Mouse (Mus musculus) embryonic facial prominence, embryonic 15.5 days (tissue): ENCODE results near the gene Rbms1. TPM values are rescaled to one million over a fixed set of nuclear protein-coding genes. Genes with fewer than 3 reads are reported as not detected.

Experiments
- ATAC-seq: fragments of 200-750 bp; cut with Nextera tagmentation; 2 replicates; pipeline ENCODE4 v1.8.0; 2017; ENCODE audit warnings: low read depth, moderate TSS enrichment; ENCODE audit not compliant: insufficient number of reproducible peaks, low FRiP score, low TSS enrichment
- H3K27ac ChIP-seq: fragments of 300-500 bp; sonication (generic); replicated peaks from 2 replicates; pipeline ENCODE4 v1.5.1; 2015; ENCODE audit warnings: mild to moderate bottlenecking, inconsistent platforms
- H3K27me3 ChIP-seq: fragments of 300-500 bp; sonication (generic); 2 replicates; pipeline ENCODE4 v1.6.1; 2015; ENCODE audit warnings: inconsistent platforms
- H3K36me3 ChIP-seq: fragments of 300-500 bp; sonication (generic); 2 replicates; pipeline ENCODE4 v1.6.1; 2015; ENCODE audit warnings: mild to moderate bottlenecking, inconsistent platforms
- H3K4me1 ChIP-seq: fragments of 300-500 bp; sonication (generic); 2 replicates; pipeline ENCODE4 v1.6.1; 2015; ENCODE audit warnings: inconsistent platforms
- H3K4me2 ChIP-seq: fragments of 300-500 bp; sonication (generic); replicated peaks from 2 replicates; pipeline ENCODE4 v1.6.1; 2015; ENCODE audit warnings: mild to moderate bottlenecking, inconsistent platforms
- H3K4me3 ChIP-seq: fragments of 300-500 bp; sonication (generic); replicated peaks from 2 replicates; pipeline ENCODE4 v1.5.1; 2015; ENCODE audit warnings: mild to moderate bottlenecking, inconsistent platforms
- H3K9ac ChIP-seq: fragments of 300-500 bp; sonication (generic); 2 replicates; pipeline ENCODE4 v1.6.1; 2015; ENCODE audit warnings: inconsistent platforms
- H3K9me3 ChIP-seq: fragments of 300-500 bp; sonication (generic); replicated peaks from 2 replicates; pipeline ENCODE4 v1.6.1; 2016; ENCODE audit warnings: inconsistent platforms
- WGBS: fragments of 180-500 bp; shearing (Covaris S2); methylation state at CpG from one replicate; pipeline ENCODE4 v1.1.7; 2015; 5-methylcytosine and 5-hydroxymethylcytosine counted together
- polyA plus RNA-seq: library from polyadenylated mRNA; unstranded; fragments of >200 nt; fragmentation: Nextera tagmentation; extraction: Ambion mirVana; gene quantifications from 2 replicates; pipeline ENCODE4 v1.2.1, GENCODE M21; 2015

Gene Rbms1
- polyA plus RNA-seq, 1 experiment from 2014 or later = 144 TPM

DNA sequence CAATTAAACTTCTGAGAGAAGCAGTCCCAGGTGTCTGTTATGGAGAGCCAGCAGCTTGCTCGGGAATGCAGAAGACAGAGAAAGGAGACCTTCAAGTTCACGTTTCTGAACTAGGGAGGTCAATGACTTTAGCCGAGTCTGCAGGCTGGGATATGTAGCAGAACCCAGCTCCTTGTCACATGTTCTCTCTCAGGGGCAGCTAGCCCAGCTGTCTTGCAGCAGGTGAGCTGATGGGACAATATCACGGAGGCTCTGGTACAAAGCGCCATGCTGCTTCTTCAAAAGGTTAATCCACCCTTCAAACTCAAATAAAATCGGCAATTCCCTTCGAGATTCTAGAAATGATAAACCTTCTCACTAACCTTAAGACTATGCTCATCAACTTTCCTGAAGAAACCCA, 158.2 kb downstream of the Rbms1 start:
- Histone ChIP-seq H3K4me2 (no peak overlapping the region), H3K9me3 (no peaks in the 10 kb centered on the region), H3K4me3 (no peak overlapping the region), H3K27ac (0 out of 2 replicates have a peak overlapping the region, but pooled peaks have one; percentile 11), H3K9ac (no peak overlapping the region), H3K36me3 (no peaks in the 10 kb centered on the region), H3K4me1 (peaks cover 76% of the 10 kb centered on the region), H3K27me3 (no peaks in the 10 kb centered on the region)
- ATAC-seq = no peak
- 46% methylated on average over 7 of the region's 7 CpGs for WGBS

DNA sequence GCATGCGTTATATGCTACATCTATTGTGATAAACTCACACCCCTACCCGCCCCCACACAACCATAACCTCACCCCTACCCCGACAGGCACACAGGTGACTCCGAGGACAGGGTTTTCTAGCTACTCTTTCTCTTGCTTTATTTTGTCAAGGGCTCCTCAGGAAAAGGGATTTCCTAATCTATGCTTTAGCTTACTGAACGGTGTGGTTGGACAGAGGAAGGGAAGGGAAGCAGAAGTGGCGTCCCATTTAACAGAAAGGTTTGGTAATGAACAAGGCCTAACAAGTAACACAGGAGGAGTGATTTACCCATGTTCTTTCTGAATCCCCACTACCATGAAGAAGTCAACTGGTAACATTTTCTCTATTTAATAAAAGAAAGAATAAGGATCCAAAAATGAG, 159.6 kb downstream of the Rbms1 start:
- Histone ChIP-seq H3K4me3 (no peak overlapping the region), H3K4me2 (no peak overlapping the region), H3K9me3 (no peaks in the 10 kb centered on the region), H3K27ac (no peak overlapping the region), H3K27me3 (no peaks in the 10 kb centered on the region), H3K36me3 (no peaks in the 10 kb centered on the region), H3K9ac (no peak overlapping the region), H3K4me1 (peaks cover 76% of the 10 kb centered on the region)
- ATAC-seq = no peak
- 87% methylated on average over 6 of the region's 6 CpGs for WGBS

DNA sequence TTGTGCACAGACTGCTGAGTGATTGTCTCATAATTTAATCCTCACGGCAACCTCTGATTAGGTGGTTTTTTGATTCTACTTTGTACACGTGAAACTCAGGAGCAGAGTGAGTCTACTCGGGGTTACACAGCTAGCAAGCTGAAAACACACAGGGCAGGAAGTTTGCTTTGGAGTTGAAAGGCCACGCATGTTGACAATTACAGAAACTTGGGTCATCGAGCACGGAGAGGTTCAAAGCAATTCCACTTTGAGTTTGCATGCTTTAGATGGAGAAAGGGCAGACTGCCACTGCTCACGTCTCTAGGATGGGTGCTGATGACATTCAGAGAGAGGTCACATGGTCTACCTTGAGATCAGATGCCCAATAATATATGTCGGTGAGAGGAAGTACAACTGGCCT, 160.2 kb downstream of the Rbms1 start:
- no peak for ATAC-seq
- H3K9ac ChIP-seq = no peak overlapping the region

GRCm38 (mm10) chr2:60802191-60802590, 160.8 kb downstream of the Rbms1 start:
- 36% methylated on average over 4 of the region's 4 CpGs for WGBS
- Histone ChIP-seq H3K4me3 (no peak overlapping the region), H3K36me3 (no peaks in the 10 kb centered on the region), H3K4me1 (peaks cover 68% of the 10 kb centered on the region), H3K4me2 (no peak overlapping the region), H3K27ac (peak overlapping the region; percentile 48), H3K9me3 (no peaks in the 10 kb centered on the region), H3K9ac (no peak overlapping the region), H3K27me3 (no peaks in the 10 kb centered on the region)
- no peak for ATAC-seq

More for the DNA sequence above, 160.2 kb downstream of the Rbms1 start:
- no peak overlapping the region for H3K4me2 ChIP-seq
- no peaks in the 10 kb centered on the region for H3K27me3 ChIP-seq
- no peak overlapping the region for H3K4me3 ChIP-seq
- H3K27ac ChIP-seq = no peak overlapping the region
- no peaks in the 10 kb centered on the region for H3K9me3 ChIP-seq
- WGBS = 37% methylated on average over 8 of the region's 8 CpGs
- peaks cover 71% of the 10 kb centered on the region for H3K4me1 ChIP-seq
- no peaks in the 10 kb centered on the region for H3K36me3 ChIP-seq

GRCm38 (mm10) chr2:60801571-60802155, 161.3 kb downstream of the Rbms1 start:
- H3K4me1 ChIP-seq = peaks cover 71% of the 10 kb centered on the region
- peak overlapping the region; percentile 48 for H3K27ac ChIP-seq
- 0 out of 2 replicates have a peak overlapping the region, but pooled peaks have one; percentile 1 for H3K4me3 ChIP-seq
- peak; percentile 30; the same call in 1 of the 2 replicates for ATAC-seq
- WGBS = 42% methylated on average over 12 of the region's 12 CpGs
- H3K4me2 ChIP-seq = peak overlapping the region; percentile 27; the same call in 1 of the 2 replicates
- H3K36me3 ChIP-seq = no peaks in the 10 kb centered on the region
- H3K9me3 ChIP-seq = no peaks in the 10 kb centered on the region
- H3K9ac ChIP-seq = no peak overlapping the region
- no peaks in the 10 kb centered on the region for H3K27me3 ChIP-seq

GRCm38 (mm10) chr2:60800921-60801558, 162.0 kb downstream of the Rbms1 start:
- Histone ChIP-seq H3K36me3 (0 out of 2 replicates have a peak, but pooled peaks cover under 1% of the 10 kb centered on the region), H3K4me2 (peak overlapping the region; percentile 27), H3K27ac (no peak overlapping the region; the same call in none of the 2 replicates), H3K4me3 (0 out of 2 replicates have a peak overlapping the region, but pooled peaks have one; percentile 1), H3K9ac (no peak overlapping the region), H3K9me3 (no peaks in the 10 kb centered on the region), H3K4me1 (peaks cover 72% of the 10 kb centered on the region), H3K27me3 (no peaks in the 10 kb centered on the region)
- no peak for ATAC-seq
- WGBS = 39% methylated on average over 15 of the region's 15 CpGs

GRCm38 (mm10) chr2:60799816-60800215, 163.2 kb downstream of the Rbms1 start:
- Histone ChIP-seq H3K4me2 (no peak overlapping the region), H3K9me3 (no peaks in the 10 kb centered on the region), H3K4me3 (no peak overlapping the region), H3K27me3 (no peaks in the 10 kb centered on the region), H3K9ac (no peak overlapping the region), H3K36me3 (peaks cover 7% of the 10 kb centered on the region; the same call in 1 of the 2 replicates), H3K27ac (no peak overlapping the region), H3K4me1 (peaks cover 64% of the 10 kb centered on the region)
- 85% methylated on average over 7 of the region's 7 CpGs for WGBS
- ATAC-seq = no peak

GRCm38 (mm10) chr2:60798767-60799529, 164.0 kb downstream of the Rbms1 start:
- whole genome bisulfite sequencing = 63% methylated on average over 17 of the region's 17 CpGs
- H3K4me3 ChIP-seq = no peak overlapping the region
- H3K4me1 ChIP-seq = peaks cover 55% of the 10 kb centered on the region
- no peak overlapping the region for H3K4me2 ChIP-seq
- no peaks in the 10 kb centered on the region for H3K27me3 ChIP-seq
- peaks cover 9% of the 10 kb centered on the region; the same call in 1 of the 2 replicates for H3K36me3 ChIP-seq
- H3K27ac ChIP-seq = no peak overlapping the region
- H3K9me3 ChIP-seq = no peaks in the 10 kb centered on the region
- no peak for ATAC-seq
- H3K9ac ChIP-seq = no peak overlapping the region

GRCm38 (mm10) chr2:60796969-60797669, 165.9 kb downstream of the Rbms1 start:
- no peak overlapping the region for H3K9ac ChIP-seq
- peaks cover 9% of the 10 kb centered on the region; the same call in 1 of the 2 replicates for H3K36me3 ChIP-seq
- peaks cover 44% of the 10 kb centered on the region for H3K4me1 ChIP-seq
- ATAC-seq = no peak; the same call in 1 of the 2 replicates
- H3K4me2 ChIP-seq = no peak overlapping the region
- 62% methylated on average over 17 of the region's 17 CpGs for WGBS
- H3K4me3 ChIP-seq = no peak overlapping the region
- H3K27ac ChIP-seq = peak overlapping the region; percentile 3; the same call in 1 of the 2 replicates
- H3K27me3 ChIP-seq = no peaks in the 10 kb centered on the region
- H3K9me3 ChIP-seq = no peaks in the 10 kb centered on the region

GRCm38 (mm10) chr2:60796616-60796968, 166.4 kb downstream of the Rbms1 start:
- Histone ChIP-seq H3K9ac (no peak overlapping the region), H3K4me1 (peaks cover 39% of the 10 kb centered on the region), H3K27me3 (no peaks in the 10 kb centered on the region), H3K9me3 (no peaks in the 10 kb centered on the region), H3K4me2 (no peak overlapping the region), H3K36me3 (peaks cover 9% of the 10 kb centered on the region; the same call in 1 of the 2 replicates), H3K4me3 (no peak overlapping the region), H3K27ac (0 out of 2 replicates have a peak overlapping the region, but pooled peaks have one; percentile 3)
- WGBS = 59% methylated on average over 2 of the region's 2 CpGs
- ATAC-seq = no peak

DNA sequence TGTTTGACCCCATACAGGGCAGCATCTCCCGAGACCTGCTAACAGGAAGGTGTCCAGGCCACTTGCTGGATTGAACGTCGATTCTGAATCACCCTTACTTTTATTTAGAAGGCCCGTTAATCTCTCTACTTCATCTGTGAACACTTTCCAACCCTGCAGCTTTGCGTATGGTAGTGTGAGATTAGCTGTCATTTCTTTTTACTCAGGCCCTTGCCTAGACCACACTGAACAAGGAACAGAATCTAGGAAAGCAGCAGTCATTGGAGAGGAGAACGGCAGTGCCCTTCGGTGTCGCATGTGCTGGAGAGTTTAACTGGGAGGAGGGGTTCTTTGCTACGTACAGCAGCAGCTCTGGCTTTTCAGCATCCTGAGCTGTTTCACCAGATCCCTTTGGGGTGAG, 167.1 kb downstream of the Rbms1 start:
- no peaks in the 10 kb centered on the region for H3K27me3 ChIP-seq
- H3K27ac ChIP-seq = no peak overlapping the region
- WGBS = 77% methylated on average over 9 of the region's 9 CpGs
- no peak overlapping the region for H3K9ac ChIP-seq
- H3K9me3 ChIP-seq = no peaks in the 10 kb centered on the region
- ATAC-seq = no peak
- H3K4me2 ChIP-seq = no peak overlapping the region
- peaks cover 9% of the 10 kb centered on the region; the same call in 1 of the 2 replicates for H3K36me3 ChIP-seq
- peaks cover 31% of the 10 kb centered on the region for H3K4me1 ChIP-seq
- H3K4me3 ChIP-seq = no peak overlapping the region
